Mouse (Mus musculus): ENCODE results near the gene Ptgdr2.

DNA sequence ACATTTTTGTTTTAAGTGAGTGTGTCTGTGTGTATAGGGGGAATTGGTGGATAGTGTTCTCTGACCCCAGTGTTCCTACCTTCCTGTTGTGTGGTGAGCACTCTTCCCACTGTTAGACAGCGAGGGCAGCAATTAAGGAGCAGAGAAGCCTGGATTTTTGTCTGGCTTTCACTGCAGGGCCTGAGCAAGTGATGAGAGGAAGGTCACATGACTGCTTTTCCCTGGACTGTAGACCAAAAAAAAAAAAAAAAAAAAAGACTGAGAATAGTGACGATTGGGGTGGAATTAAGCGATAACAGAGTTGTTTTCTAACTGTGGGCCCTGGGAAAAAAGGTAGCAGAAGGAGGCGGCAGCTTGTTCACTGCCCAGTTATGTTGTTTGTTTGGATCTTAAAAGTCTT, 10.3 kb upstream of the Ptgdr2 start:
- TF ChIP-seq POLR2A (IDR thresholded peaks at IDR 0.05; ENCODE audit: insufficient read depth, low read depth, low read length) (no peak), CTCF (IDR thresholded peaks at IDR 0.05) (no peak), EP300 (IDR thresholded peaks at IDR 0.05; ENCODE audit: insufficient read depth, low read depth, low read length) (no peak)
